Mouse (Mus musculus) kidney, adult 9 months (tissue): ENCODE data around the gene Gm9913.

ENCODE experiments used
- DNase-seq: peaks from one replicate; pipeline ENCODE4 v3.0.0; 2022

The Gm9913 gene

DNA sequence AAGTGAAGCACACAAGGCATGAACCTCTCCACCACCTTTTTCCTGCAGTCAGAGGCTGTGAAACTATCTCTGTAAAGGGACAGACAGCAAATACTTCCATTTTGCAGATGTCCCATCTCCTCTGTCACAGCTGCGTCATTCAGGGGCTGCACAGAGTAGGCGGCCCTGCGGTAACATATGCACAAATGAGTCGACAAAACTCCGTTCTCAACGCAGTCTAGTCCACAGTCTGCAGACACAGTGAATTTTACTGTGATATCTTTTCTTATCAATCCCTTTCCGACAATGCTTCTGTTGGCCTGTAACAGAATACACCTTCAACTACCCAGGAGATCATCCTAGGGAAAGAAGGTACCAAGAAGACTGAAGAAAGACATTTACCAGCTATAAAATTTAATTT is 6.7 kb upstream of the Gm9913 start:
- no peak for DNase-seq

DNA sequence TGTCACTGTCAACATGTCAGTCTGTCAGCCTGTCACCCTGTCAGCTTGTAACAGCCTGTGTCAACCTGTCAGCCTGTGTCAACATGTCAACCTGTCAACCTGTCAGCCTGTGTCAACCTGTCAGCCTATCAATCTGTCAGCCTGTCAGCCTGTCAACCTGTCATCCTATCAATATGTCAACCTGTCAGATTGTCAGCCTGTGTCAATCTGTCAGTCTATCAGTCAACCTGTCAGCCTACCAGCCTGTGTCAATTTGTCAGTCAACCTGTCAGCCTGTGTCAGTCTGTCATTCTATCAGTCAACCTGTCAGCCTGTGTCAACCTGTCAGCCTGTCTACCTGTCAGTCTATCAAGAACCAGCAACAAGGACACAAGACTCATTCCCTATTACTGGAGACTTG is 3.4 kb upstream of the Gm9913 start:
- no peak for DNase-seq

- DNase-seq = no peak
Measured at GRCm38 (mm10) chr2:125505746-125506315, 942 bp downstream of the Gm9913 start.

GRCm38 (mm10) chr2:125506316-125507054 is 1.6 kb downstream of the Gm9913 start:
- DNase-seq = no peak

DNA sequence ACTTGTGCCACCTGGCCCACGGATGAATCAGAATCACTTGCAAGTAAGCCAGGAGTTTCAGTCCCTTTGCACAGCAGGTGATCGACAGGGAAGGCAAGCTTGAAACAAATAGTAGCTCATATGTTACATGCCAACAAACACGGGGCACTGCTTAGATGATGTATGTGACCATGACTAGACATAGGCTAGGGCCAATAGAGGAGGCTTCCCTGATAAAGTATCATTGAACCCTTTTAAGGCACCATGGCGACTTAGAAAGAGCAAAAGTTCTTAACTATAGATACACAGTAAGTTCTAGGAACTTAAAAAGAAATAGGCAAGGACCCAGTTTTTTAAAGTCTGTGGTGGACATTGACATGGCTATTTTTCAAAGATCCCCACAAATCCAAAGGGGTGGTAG is 3.0 kb downstream of the Gm9913 start, which contains the start of gene Fbn1:
TSS of gene Fbn1 (minus strand) at position 101 of the 400 bp plus-strand sequence.
- no peak for DNase-seq

- DNase-seq = no peak
Measured at GRCm38 (mm10) chr2:125508381-125508780, 3.5 kb downstream of the Gm9913 start.

GRCm38 (mm10) chr2:125510752-125511151 is 5.9 kb downstream of the Gm9913 start:
- no peak for DNase-seq

- no peak for DNase-seq
Measured at GRCm38 (mm10) chr2:125511898-125512297, 7.0 kb downstream of the Gm9913 start.

- no peak for DNase-seq
Measured at GRCm38 (mm10) chr2:125512544-125512943, 7.7 kb downstream of the Gm9913 start.

DNA sequence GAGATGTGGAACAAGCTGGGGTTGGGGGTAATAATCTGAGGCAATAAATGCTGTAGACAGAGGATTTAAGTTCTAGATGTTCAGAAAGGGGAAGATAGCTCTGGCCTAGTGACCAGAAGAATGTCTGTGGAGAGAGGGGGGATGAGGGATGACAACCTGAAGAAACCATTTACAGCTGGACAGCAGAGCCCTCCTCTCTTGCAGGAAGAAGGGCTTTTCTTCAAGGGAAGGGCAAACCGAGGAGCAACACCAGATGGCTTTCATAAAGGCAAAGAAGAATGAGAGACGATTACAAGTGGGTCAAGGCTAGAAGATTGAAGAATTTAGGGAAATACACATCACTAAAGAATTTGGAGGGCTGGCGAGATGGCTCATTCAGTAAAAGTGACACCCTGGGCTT is 9.5 kb downstream of the Gm9913 start:
- no peak for DNase-seq

DNA sequence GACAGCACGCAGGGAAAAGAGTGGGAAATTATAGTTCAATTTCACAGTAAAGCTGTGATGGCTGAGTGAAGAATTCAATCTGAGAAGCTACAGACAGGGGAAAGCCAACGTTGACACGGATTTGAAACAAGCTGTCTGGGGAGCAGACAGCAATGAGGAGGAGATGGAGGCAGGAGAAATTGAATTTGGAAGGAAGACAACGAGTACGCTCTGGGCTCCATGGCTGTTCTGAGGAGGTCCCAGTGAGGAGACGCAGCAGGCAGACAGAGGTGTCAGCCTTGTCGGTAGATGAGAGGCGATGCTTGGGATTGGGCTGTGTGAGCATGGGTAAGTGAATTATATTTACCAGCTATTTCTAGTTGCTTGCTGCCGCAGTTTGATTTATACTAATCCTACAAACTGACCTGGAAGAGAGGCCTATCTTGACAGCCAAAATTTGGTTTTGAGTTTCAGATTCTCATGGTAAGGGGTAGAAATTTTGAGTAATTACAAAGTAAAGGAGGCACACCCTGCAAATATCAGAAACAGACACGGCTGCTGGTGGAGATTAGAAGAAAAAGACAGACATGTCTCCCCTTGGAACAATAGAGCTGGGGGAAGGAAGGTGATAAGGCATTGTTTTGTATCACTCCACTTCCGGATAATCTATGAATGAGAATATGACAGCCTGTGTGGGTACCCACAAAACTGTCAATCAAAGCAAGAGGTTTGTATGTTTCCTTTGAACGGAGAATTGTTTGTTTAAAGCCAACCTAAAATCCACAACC is 10.6 kb downstream of the Gm9913 start:
- no peak for DNase-seq

GRCm38 (mm10) chr2:125516594-125516993 is 11.7 kb downstream of the Gm9913 start:
- DNase-seq = peak; percentile 48

- no peak for DNase-seq
Measured at GRCm38 (mm10) chr2:125525484-125525883, 20.6 kb downstream of the Gm9913 start.

- no peak for DNase-seq
Measured at GRCm38 (mm10) chr2:125526566-125526965, 21.7 kb downstream of the Gm9913 start.

DNA sequence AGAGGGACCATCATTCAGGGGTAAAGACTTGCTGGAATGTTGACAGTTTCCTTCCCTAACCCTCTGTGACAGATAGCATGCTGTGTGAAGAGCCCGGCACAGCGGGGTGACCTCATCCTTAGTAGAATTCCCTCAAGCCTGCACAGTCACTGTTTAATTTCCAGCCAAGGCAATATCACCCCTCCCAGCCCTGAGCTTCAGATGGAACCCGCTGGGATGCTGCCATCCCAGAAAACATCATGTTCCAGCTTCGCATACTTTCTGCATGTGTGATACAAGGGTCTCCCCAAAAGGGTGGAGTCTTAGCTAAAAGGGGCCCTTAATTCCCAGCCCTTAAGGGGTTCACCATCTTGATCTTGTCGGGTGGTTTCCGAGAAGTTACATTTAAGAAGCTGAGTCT is 25.8 kb downstream of the Gm9913 start:
- no peak for DNase-seq

DNA sequence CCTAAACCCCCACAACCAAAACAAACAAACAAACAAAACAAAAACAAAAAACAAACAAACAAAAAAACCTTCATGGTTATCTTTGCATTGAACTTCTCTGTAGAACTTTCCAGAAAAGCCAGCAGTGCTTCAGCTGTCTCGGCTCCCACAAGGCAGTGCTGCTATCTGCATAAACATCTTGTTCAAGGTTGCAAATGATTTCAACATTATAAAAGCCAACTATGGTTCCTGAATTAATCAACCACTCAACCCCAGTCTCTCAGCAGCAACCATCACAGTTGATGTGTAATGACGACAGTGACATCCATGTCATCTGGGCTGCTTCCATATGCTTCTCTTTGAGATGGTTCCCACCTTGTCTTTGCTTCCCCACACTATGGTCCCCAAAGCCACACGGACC is 34.8 kb downstream of the Gm9913 start:
- DNase-seq = no peak

DNA sequence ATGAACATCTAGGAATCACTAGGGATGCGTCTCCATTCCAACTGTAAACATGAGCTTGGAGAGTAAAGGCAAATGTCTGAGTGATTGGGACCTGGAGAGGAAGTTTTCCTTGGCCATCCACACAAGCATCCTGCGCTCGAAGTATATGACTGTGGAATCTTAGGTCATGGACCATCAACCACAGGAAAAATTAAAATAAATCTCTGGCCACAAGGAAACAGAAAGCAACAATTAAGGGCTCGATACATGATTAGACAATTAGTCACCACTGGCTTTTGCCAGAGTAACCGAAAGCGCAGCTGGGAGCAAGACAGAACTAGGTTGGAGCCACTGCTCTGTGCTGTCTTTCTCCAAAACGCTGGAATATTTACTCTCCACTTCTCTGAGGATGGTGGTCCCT is 35.7 kb downstream of the Gm9913 start:
- peak; percentile 3 for DNase-seq

DNA sequence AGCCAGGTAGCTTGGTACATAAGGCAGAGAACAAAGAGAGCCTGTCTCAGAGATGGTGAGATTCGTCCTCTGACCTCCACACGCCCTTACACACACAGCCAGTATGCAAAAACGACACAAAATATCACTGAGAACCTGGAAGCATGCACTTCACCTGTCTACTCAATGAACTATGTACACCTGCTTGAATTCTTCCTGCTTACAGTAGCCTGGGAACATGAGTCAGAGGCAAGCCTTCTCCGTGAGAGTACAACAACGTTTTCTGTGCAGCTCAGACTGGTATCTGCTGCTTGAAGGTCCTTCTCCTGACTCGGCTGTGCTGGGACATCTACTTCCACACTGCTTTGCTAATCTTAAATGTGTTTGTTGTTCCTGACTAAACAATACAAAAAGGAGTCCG is 36.6 kb downstream of the Gm9913 start:
- DNase-seq = no peak

GRCm38 (mm10) chr2:125543646-125544045 is 38.8 kb downstream of the Gm9913 start:
- no peak for DNase-seq

- DNase-seq = no peak
Measured at GRCm38 (mm10) chr2:125544986-125545385, 40.1 kb downstream of the Gm9913 start.

DNA sequence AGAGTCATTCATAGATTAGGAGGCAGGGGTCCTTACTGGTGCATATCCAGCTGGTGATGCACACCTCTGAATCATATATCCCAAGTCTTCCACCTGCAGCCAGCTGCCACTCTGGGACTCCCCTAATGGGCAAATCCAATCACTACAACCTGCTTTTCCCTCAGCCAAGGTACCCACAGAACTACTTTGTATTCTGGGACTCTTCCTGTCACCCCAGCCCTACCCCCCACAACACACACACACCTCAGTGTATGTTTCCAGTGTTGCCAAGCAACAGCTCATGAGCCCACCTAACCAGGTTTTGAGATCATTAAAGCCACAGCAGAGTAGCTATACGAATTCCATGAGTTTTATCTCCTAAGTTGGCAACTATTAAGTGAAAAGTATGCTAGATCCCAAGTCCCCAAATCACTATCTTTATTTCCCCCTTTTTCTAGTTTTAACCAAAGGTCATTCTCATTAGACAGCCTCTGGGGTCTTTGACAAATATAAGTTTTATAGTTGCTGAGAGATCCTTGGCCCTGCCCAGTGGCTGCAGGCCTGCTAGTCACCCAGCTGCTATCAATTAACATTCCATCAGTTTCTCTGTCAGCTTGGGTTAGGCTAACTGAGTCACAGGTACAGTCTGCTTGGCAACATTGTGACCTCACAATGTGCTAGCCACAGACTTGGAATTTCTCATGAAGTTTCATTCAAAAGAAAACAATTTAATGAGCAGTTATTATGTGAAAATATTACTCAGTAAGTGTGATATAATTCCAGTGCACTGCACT is 44.1 kb downstream of the Gm9913 start:
- DNase-seq = no peak

DNA sequence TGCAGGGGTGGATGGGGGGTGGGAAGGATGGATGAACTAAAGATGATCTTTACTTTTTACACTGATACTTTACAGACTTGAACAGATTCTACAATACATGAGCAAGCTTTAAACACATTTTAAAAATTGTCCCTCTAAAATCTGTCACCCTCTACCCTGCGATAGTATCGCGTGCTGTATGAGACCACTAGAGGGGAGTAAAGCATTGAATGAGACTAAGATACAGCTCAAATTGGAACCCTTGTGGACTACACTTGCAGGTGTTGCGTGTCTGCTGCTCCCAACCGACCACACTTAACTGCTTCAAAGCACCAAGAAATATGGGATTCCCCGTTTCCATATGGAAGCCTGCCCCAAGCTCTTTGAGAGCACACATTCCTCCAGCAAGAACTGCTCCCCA is 50.9 kb downstream of the Gm9913 start:
- no peak for DNase-seq
